Mouse (Mus musculus): ENCODE results near the gene Apol9a. TPM values are rescaled to one million over a fixed set of nuclear protein-coding genes. Genes with fewer than 3 reads are reported as not detected.

Apol9a gene
- total and polyA plus RNA-seq, 3 experiments = not detected

DNA sequence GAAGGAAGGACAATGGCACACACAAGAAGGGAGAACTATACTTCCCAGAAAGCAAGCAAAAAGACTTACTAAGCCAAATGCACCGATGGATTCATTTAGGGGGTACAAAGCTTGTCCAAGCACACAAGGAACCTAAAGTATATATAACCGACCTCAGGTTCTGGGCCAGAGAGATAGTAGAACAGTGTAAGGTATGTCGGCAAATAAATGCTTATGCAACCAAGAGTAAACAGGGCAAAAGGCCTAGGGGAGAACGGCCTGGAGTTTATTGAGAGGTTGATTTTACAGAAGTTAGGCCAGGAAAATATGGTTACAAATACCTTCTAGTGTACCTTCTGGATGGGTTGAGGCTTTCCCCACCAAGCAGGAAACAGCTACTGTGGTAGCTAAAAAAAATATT, 33.5 kb downstream of the Apol9a start:
- Histone ChIP-seq H3K36me3 (ENCODE audit: control insufficient read depth in 1 of 2, insufficient read depth in 2 of 2, low read length in 2 of 2) (no peaks in the 10 kb centered on the region), H3K27me3 (ENCODE audit: control insufficient read depth in 1 of 2, insufficient read depth in 2 of 2, low read length in 2 of 2) (no peaks in the 10 kb centered on the region; a peak in 1 of 4 replicates), H3K9me3 (replicated peaks; ENCODE audit: insufficient read depth, low read length) (no peaks in the 10 kb centered on the region), H3K4me3 (ENCODE audit: control insufficient read depth in 1 of 2, insufficient read depth in 1 of 2, low read depth in 2 of 2, low read length in 2 of 2) (no peak overlapping the region), H3K4me1 (ENCODE audit: control insufficient read depth in 1 of 2, insufficient read depth in 2 of 2, low read length in 2 of 2) (no peaks in the 10 kb centered on the region), H3K9ac (ENCODE audit: control insufficient read depth, low read depth, low read length, poor library complexity, severe bottlenecking) (no peak overlapping the region), H3K79me2 (ENCODE audit: control insufficient read depth, insufficient read depth, low read length, poor library complexity) (no peaks in the 10 kb centered on the region), H3K27ac (ENCODE audit: control insufficient read depth, low read depth, low read length) (no peak overlapping the region)
- no peak for DNase-seq (ENCODE audit: low read depth, low spot score)
- no peak for TF ChIP-seq SMC3 (IDR thresholded peaks at IDR 0.05; ENCODE audit: low read depth, low read length)
- TF ChIP-seq MYC (IDR thresholded peaks at IDR 0.05; ENCODE audit: low read depth, low read length) = no peak
- TF ChIP-seq CTCF (IDR thresholded peaks at IDR 0.05 in 2 of 3, conservative IDR thresholded peaks at IDR 0.05 in 1 of 3; ENCODE audit: control insufficient read depth in 1 of 3, insufficient read depth in 1 of 3, low read depth in 2 of 3, low read length in 3 of 3, poor library complexity in 1 of 3, severe bottlenecking in 1 of 3) = no peak
- TF ChIP-seq MXI1 (IDR thresholded peaks at IDR 0.05; ENCODE audit: low read depth, low read length) = no peak
- no peak for TF ChIP-seq POLR2A (IDR thresholded peaks at IDR 0.05; ENCODE audit: control insufficient read depth in 1 of 2, insufficient read depth in 1 of 2, low read depth in 1 of 2, low read length in 2 of 2, poor library complexity in 1 of 2)
- no peak for TF ChIP-seq NELFE (IDR thresholded peaks at IDR 0.05; ENCODE audit: low read depth, low read length)
- no peak for TF ChIP-seq POLR2AphosphoS5 (IDR thresholded peaks at IDR 0.05; ENCODE audit: borderline replicate concordance, low read depth, low read length)
- TF ChIP-seq TBP (IDR thresholded peaks at IDR 0.05; ENCODE audit: low read depth, low read length) = no peak
- TF ChIP-seq E2F4 (IDR thresholded peaks at IDR 0.05; ENCODE audit: borderline replicate concordance, low read depth, low read length) = no peak
- TF ChIP-seq CHD1 (IDR thresholded peaks at IDR 0.05; ENCODE audit: low read depth, low read length) = no peak
- no peak for TF ChIP-seq TCF12 (IDR thresholded peaks at IDR 0.05; ENCODE audit: low read depth, low read length)
- TF ChIP-seq USF2 (IDR thresholded peaks at IDR 0.05; ENCODE audit: borderline replicate concordance in 1 of 2, insufficient read depth in 1 of 2, low read depth in 1 of 2, low read length in 2 of 2) = no peak
- TF ChIP-seq MAX (IDR thresholded peaks at IDR 0.05; ENCODE audit: low read length) = no peak
- no peak for TF ChIP-seq GABPA (IDR thresholded peaks at IDR 0.05; ENCODE audit: low read depth, low read length)
- no peak for TF ChIP-seq MEF2A (IDR thresholded peaks at IDR 0.05; ENCODE audit: extremely low read depth, insufficient replicate concordance, low read depth, low read length, poor library complexity, severe bottlenecking)
- TF ChIP-seq TAL1 (IDR thresholded peaks at IDR 0.05; ENCODE audit: low read length) = no peak
- no peak for TF ChIP-seq SIN3A (IDR thresholded peaks at IDR 0.05; ENCODE audit: low read length)
- no peak for TF ChIP-seq HCFC1 (IDR thresholded peaks at IDR 0.05; ENCODE audit: low read depth, low read length)

DNA sequence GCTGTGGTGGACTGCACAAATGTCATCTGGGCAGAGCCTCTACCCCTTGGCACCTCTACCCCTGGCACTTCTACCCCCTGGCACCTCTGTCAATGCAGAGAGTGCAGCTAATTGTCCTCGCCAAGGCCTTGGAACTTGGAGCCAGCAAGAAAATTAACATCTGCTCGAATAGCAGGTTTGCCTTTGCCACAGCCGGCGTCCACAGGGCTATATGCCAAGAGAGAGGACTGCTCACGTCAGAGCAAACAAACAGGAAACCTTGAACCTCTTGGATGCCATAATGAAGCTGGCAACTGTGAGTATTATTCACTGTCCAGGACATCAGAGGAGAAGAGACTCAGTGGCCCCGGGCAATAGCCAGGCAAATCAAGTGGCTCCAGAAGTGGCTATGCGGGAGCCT, 34.0 kb downstream of the Apol9a start:
- Histone ChIP-seq H3K36me3 (ENCODE audit: control insufficient read depth in 1 of 2, insufficient read depth in 2 of 2, low read length in 2 of 2) (no peaks in the 10 kb centered on the region), H3K9me3 (replicated peaks; ENCODE audit: insufficient read depth, low read length) (no peaks in the 10 kb centered on the region), H3K4me3 (ENCODE audit: control insufficient read depth in 1 of 2, insufficient read depth in 1 of 2, low read depth in 2 of 2, low read length in 2 of 2) (no peak overlapping the region), H3K27ac (ENCODE audit: control insufficient read depth, low read depth, low read length) (no peak overlapping the region), H3K4me1 (ENCODE audit: control insufficient read depth in 1 of 2, insufficient read depth in 2 of 2, low read length in 2 of 2) (no peaks in the 10 kb centered on the region), H3K79me2 (ENCODE audit: control insufficient read depth, insufficient read depth, low read length, poor library complexity) (no peaks in the 10 kb centered on the region), H3K27me3 (ENCODE audit: control insufficient read depth in 1 of 2, insufficient read depth in 2 of 2, low read length in 2 of 2) (no peaks in the 10 kb centered on the region; a peak in 1 of 4 replicates), H3K9ac (ENCODE audit: control insufficient read depth, low read depth, low read length, poor library complexity, severe bottlenecking) (no peak overlapping the region)
- DNase-seq (ENCODE audit: low read depth, low spot score) = no peak
- TF ChIP-seq MYB (IDR thresholded peaks at IDR 0.05; ENCODE audit: low read depth, low read length) = no peak
- TF ChIP-seq CTCF (IDR thresholded peaks at IDR 0.05 in 2 of 3, conservative IDR thresholded peaks at IDR 0.05 in 1 of 3; ENCODE audit: control insufficient read depth in 1 of 3, insufficient read depth in 1 of 3, low read depth in 2 of 3, low read length in 3 of 3, poor library complexity in 1 of 3, severe bottlenecking in 1 of 3) = no peak
- TF ChIP-seq JUND (IDR thresholded peaks at IDR 0.05; ENCODE audit: low read depth, low read length) = no peak
- TF ChIP-seq MYC (IDR thresholded peaks at IDR 0.05; ENCODE audit: low read depth, low read length) = no peak
- no peak for TF ChIP-seq EP300 (IDR thresholded peaks at IDR 0.05; ENCODE audit: low read depth in 1 of 2, low read length in 2 of 2)
- TF ChIP-seq ZKSCAN1 (IDR thresholded peaks at IDR 0.05; ENCODE audit: low read depth, low read length) = no peak
- TF ChIP-seq CHD1 (IDR thresholded peaks at IDR 0.05; ENCODE audit: low read depth, low read length) = no peak
- no peak for TF ChIP-seq RCOR1 (IDR thresholded peaks at IDR 0.05; ENCODE audit: low read depth, low read length)
- TF ChIP-seq MAZ (IDR thresholded peaks at IDR 0.05; ENCODE audit: low read depth, low read length) = no peak
- TF ChIP-seq POLR2AphosphoS5 (IDR thresholded peaks at IDR 0.05; ENCODE audit: borderline replicate concordance, low read depth, low read length) = no peak
- no peak for TF ChIP-seq NRF1 (IDR thresholded peaks at IDR 0.05; ENCODE audit: insufficient read depth, low read depth, low read length, poor library complexity, severe bottlenecking)
- TF ChIP-seq BHLHE40 (IDR thresholded peaks at IDR 0.05; ENCODE audit: borderline replicate concordance, low read depth, low read length) = no peak
- no peak for TF ChIP-seq ZMIZ1 (IDR thresholded peaks at IDR 0.05; ENCODE audit: low read depth, low read length)
- no peak for TF ChIP-seq MAX (IDR thresholded peaks at IDR 0.05; ENCODE audit: low read length)
- TF ChIP-seq TBP (IDR thresholded peaks at IDR 0.05; ENCODE audit: low read depth, low read length) = no peak
- TF ChIP-seq USF2 (IDR thresholded peaks at IDR 0.05; ENCODE audit: borderline replicate concordance in 1 of 2, insufficient read depth in 1 of 2, low read depth in 1 of 2, low read length in 2 of 2) = no peak
- TF ChIP-seq ETS1 (IDR thresholded peaks at IDR 0.05; ENCODE audit: low read depth, low read length) = no peak
- no peak for TF ChIP-seq MAFK (IDR thresholded peaks at IDR 0.05; ENCODE audit: borderline replicate concordance, low read depth, low read length)
